Mouse (Mus musculus): ENCODE data around the gene Pitpnm3.

GRCm38 (mm10) chr11:72032589-72032988, 103.0 kb downstream of the Pitpnm3 start:
- TF ChIP-seq CTCF (IDR thresholded peaks at IDR 0.05; ENCODE audit: low read depth) (no peak), EP300 (IDR thresholded peaks at IDR 0.05; ENCODE audit: low read depth) (no peak)

Measured in liver, embryonic 14.5 days (tissue).